Mouse (Mus musculus) spleen, embryonic (tissue): ENCODE measurements around the gene Zswim5.

Experiments used
- CTCF ChIA-PET: fragments of 350-600 bp; sonication (Branson Sonifier 250); formaldehyde crosslinking; loops from one replicate; lab custom pipeline; 2022; lab: Charles Lee

Zswim5 gene

GRCm38 (mm10) chr4:117004649-117005048, 127.5 kb downstream of the Zswim5 start:
- CTCF ChIA-PET, result no interaction called here

GRCm38 (mm10) chr4:117005611-117006400, 128.6 kb downstream of the Zswim5 start:
- CTCF ChIA-PET, result no interaction called here

- CTCF ChIA-PET, result no interaction called here
Observed at GRCm38 (mm10) chr4:117007058-117007457, 129.9 kb downstream of the Zswim5 start.

GRCm38 (mm10) chr4:117010231-117010630, 133.1 kb downstream of the Zswim5 start:
- CTCF ChIA-PET, result interaction anchor here (0.6 to 1.0 kb wide), 2 partner anchors 13 to 146 kb away, joined by 3 to 7 read pairs; no protein-coding TSS in a partner anchor

- CTCF ChIA-PET, result no interaction called here
Observed at GRCm38 (mm10) chr4:117013596-117013995, 136.4 kb downstream of the Zswim5 start.

GRCm38 (mm10) chr4:117014901-117015415, 137.8 kb downstream of the Zswim5 start:
- CTCF ChIA-PET, result interaction anchor here (0.7 kb wide), 1 partner anchor 200 kb away, joined by 3 read pairs; no protein-coding TSS in a partner anchor

GRCm38 (mm10) chr4:117017738-117018137, 140.6 kb downstream of the Zswim5 start:
- CTCF ChIA-PET, result no interaction called here

GRCm38 (mm10) chr4:117018327-117018726, 141.2 kb downstream of the Zswim5 start:
- CTCF ChIA-PET, result no interaction called here

GRCm38 (mm10) chr4:117019206-117020134, 142.3 kb downstream of the Zswim5 start, which contains the start of gene Eif2b3:
Gene Eif2b3 (plus strand): TSS chr4:117019402.
- CTCF ChIA-PET, result no interaction called here

- CTCF ChIA-PET, result no interaction called here
Observed at GRCm38 (mm10) chr4:117023469-117023868, 146.3 kb downstream of the Zswim5 start.

- CTCF ChIA-PET, result no interaction called here
Observed at GRCm38 (mm10) chr4:117031105-117031504, 153.9 kb downstream of the Zswim5 start.
